Comparison of ENCODE assay signal across 27 mouse cellular contexts in genomic region chr7:24439891-24440290, GRCm38 (mm10). TPM values are rescaled to one million over a fixed set of nuclear protein-coding genes. Genes with fewer than 3 reads are reported as not detected.
A peak's percentile ranks its signal among the peaks of the same experiment; 100 is the strongest.
DNase-seq lines count a peak whose midpoint lies in the region; ATAC-seq lines count a peak whose summit lies in the region.
"Had no signal": no experiment of that assay in that cellular context is flagged by ENCODE, and none has a peak within 500 bp of the region (broad histone marks: within the 10 kb centered on the region; RNA-seq: fewer than 3 reads in every experiment).

No protein-coding gene starts in this region.

- no peak overlapping the region for H3K4me2 ChIP-seq in midbrain, embryonic 11.5 days
- no peak overlapping the region for H3K4me2 ChIP-seq in midbrain, embryonic 16.5 days (ENCODE audit: low read length)
- no peak overlapping the region for H3K4me2 ChIP-seq in forebrain, embryonic 15.5 days (replicated peaks)
- H3K4me2 ChIP-seq: embryonic facial prominence, embryonic 12.5 days; embryonic facial prominence, embryonic 15.5 days; heart, embryonic 13.5 days; hindbrain, embryonic 14.5 days had no signal

- DNase-seq in midbrain, embryonic 11.5 days (ENCODE audit: low spot score, missing footprints), result peak; percentile 59
- peak; percentile 46 for DNase-seq in CD4-positive helper T cell, adult 2 months (ENCODE audit: low read depth, low spot score)
- peak; percentile 40 for DNase-seq in brain, adult 2 months (ENCODE audit: low read depth, low spot score)
- DNase-seq in lung, postnatal 14 days, result no peak
- DNase-seq: adrenal gland, adult 8-10 months; adrenal gland, postnatal 25 days; cerebellum, adult 11 months; cerebellum, adult 2 months; cerebellum, adult 9-11 months; gastrocnemius, postnatal 10 days; gastrocnemius, postnatal 36 days; heart, adult 2 months; heart, postnatal 14 days; heart, postnatal 4 days had no signal

- no peak overlapping the region for H3K9ac ChIP-seq in midbrain, embryonic 11.5 days (ENCODE audit: low read length)
- H3K9ac ChIP-seq in midbrain, embryonic 16.5 days (ENCODE audit: low read depth, low read length), result no peak overlapping the region
- H3K9ac ChIP-seq in forebrain, embryonic 15.5 days (replicated peaks), result no peak overlapping the region
- H3K9ac ChIP-seq: embryonic facial prominence, embryonic 12.5 days; embryonic facial prominence, embryonic 15.5 days; heart, embryonic 13.5 days; hindbrain, embryonic 14.5 days had no signal

- H3K9me3 ChIP-seq in midbrain, embryonic 11.5 days (ENCODE audit: control insufficient read depth, low read length), result no peaks in the 10 kb centered on the region
- H3K9me3 ChIP-seq in midbrain, embryonic 16.5 days (replicated peaks; ENCODE audit: control insufficient read depth, low read length, poor library complexity, severe bottlenecking), result no peaks in the 10 kb centered on the region
- no peaks in the 10 kb centered on the region for H3K9me3 ChIP-seq in forebrain, embryonic 15.5 days
- H3K9me3 ChIP-seq: embryonic facial prominence, embryonic 12.5 days; embryonic facial prominence, embryonic 15.5 days; G1E; heart, embryonic 10.5 days; heart, embryonic 13.5 days had no signal

- no peak overlapping the region for H3K27ac ChIP-seq in midbrain, embryonic 11.5 days (ENCODE audit: low read depth, low read length)
- H3K27ac ChIP-seq in midbrain, embryonic 16.5 days (ENCODE audit: low read length), result no peak overlapping the region
- no peak overlapping the region for H3K27ac ChIP-seq in forebrain, embryonic 15.5 days (replicated peaks)
- H3K27ac ChIP-seq: embryonic facial prominence, embryonic 12.5 days; embryonic facial prominence, embryonic 15.5 days; heart, adult 2 months; heart, embryonic 10.5 days; heart, embryonic 13.5 days; hindbrain, embryonic 14.5 days; hindbrain, postnatal 0 days had no signal

- H3K4me1 ChIP-seq in midbrain, embryonic 11.5 days (ENCODE audit: control insufficient read depth, insufficient read depth, low read length), result no peaks in the 10 kb centered on the region
- no peaks in the 10 kb centered on the region for H3K4me1 ChIP-seq in midbrain, embryonic 16.5 days (ENCODE audit: control insufficient read depth, insufficient read depth, low read length)
- no peaks in the 10 kb centered on the region for H3K4me1 ChIP-seq in forebrain, embryonic 15.5 days
- H3K4me1 ChIP-seq: embryonic facial prominence, embryonic 12.5 days had no signal

- no peaks in the 10 kb centered on the region for H3K36me3 ChIP-seq in midbrain, embryonic 11.5 days (ENCODE audit: control insufficient read depth, insufficient read depth, low read length)
- no peaks in the 10 kb centered on the region for H3K36me3 ChIP-seq in midbrain, embryonic 16.5 days (ENCODE audit: control insufficient read depth, insufficient read depth, low read length)
- no peaks in the 10 kb centered on the region for H3K36me3 ChIP-seq in forebrain, embryonic 15.5 days
- H3K36me3 ChIP-seq: embryonic facial prominence, embryonic 12.5 days; embryonic facial prominence, embryonic 15.5 days; G1E; heart, embryonic 10.5 days; heart, embryonic 13.5 days had no signal

- WGBS in midbrain, embryonic 11.5 days, result 79% methylated on average over 7 of the region's 7 CpGs
- 74% methylated on average over 7 of the region's 7 CpGs for WGBS in midbrain, embryonic 16.5 days
- WGBS in forebrain, embryonic 15.5 days, result 79% methylated on average over 7 of the region's 7 CpGs

- H3K4me3 ChIP-seq in midbrain, embryonic 11.5 days (ENCODE audit: low read depth, low read length), result no peak overlapping the region
- H3K4me3 ChIP-seq in midbrain, embryonic 16.5 days (ENCODE audit: low read depth, low read length), result no peak overlapping the region
- no peak overlapping the region for H3K4me3 ChIP-seq in forebrain, embryonic 15.5 days
- H3K4me3 ChIP-seq: embryonic facial prominence, embryonic 12.5 days; embryonic facial prominence, embryonic 15.5 days; heart, adult 2 months; heart, embryonic 10.5 days; heart, embryonic 13.5 days had no signal

- no peaks in the 10 kb centered on the region for H3K27me3 ChIP-seq in midbrain, embryonic 11.5 days (ENCODE audit: control insufficient read depth, insufficient read depth, low read length)
- H3K27me3 ChIP-seq in midbrain, embryonic 16.5 days (ENCODE audit: control insufficient read depth, insufficient read depth, low read depth, low read length), result no peaks in the 10 kb centered on the region
- H3K27me3 ChIP-seq in forebrain, embryonic 15.5 days, result no peaks in the 10 kb centered on the region
- H3K27me3 ChIP-seq: embryonic facial prominence, embryonic 12.5 days; embryonic facial prominence, embryonic 15.5 days; heart, embryonic 13.5 days had no signal

- ATAC-seq in midbrain, embryonic 11.5 days (ENCODE audit: low FRiP score), result no peak
- ATAC-seq in midbrain, embryonic 16.5 days, result no peak
- ATAC-seq in forebrain, embryonic 15.5 days (replicated peaks), result no peak
- ATAC-seq: forebrain, embryonic 14.5 days; hindbrain, postnatal 0 days had no signal

RNA-seq across cellular contexts. Expression of gene Irgc1, which starts 12.2 kb away (rescaled TPM):
- polyA plus RNA-seq in midbrain, embryonic 11.5 days (2014; fragmentation: Nextera tagmentation; extraction: Ambion mirVana), result not detected in 2 replicates
- not detected in 2 replicates for polyA plus RNA-seq in midbrain, embryonic 16.5 days (2015; fragmentation: Nextera tagmentation; extraction: Ambion mirVana)
- polyA plus RNA-seq in forebrain, embryonic 15.5 days (2015; fragmentation: Nextera tagmentation; extraction: Ambion mirVana), result not detected in 2 replicates
- polyA plus RNA-seq: cerebellum, adult 2 months; embryonic facial prominence, embryonic 12.5 days; embryonic facial prominence, embryonic 15.5 days; forebrain, embryonic 11.5 days; forebrain, embryonic 14.5 days; heart, embryonic 10.5 days; heart, embryonic 13.5 days; hindbrain, embryonic 11.5 days; hindbrain, embryonic 14.5 days; hindbrain, postnatal 0 days; intestine, embryonic 14.5 days had no signal

RNA-seq across cellular contexts. Expression of gene Plaur, which starts 22.4 kb away (rescaled TPM):
- 0.86 and 1.4 TPM in 2 replicates for polyA plus RNA-seq in midbrain, embryonic 11.5 days (2014; fragmentation: Nextera tagmentation; extraction: Ambion mirVana)
- 1.6 and 1.8 TPM in 2 replicates for polyA plus RNA-seq in midbrain, embryonic 16.5 days (2015; fragmentation: Nextera tagmentation; extraction: Ambion mirVana)
- 1.3 and 1.6 TPM in 2 replicates for polyA plus RNA-seq in forebrain, embryonic 15.5 days (2015; fragmentation: Nextera tagmentation; extraction: Ambion mirVana)

RNA-seq across cellular contexts. Expression of gene Smg9, which starts 40.5 kb away (rescaled TPM):
- 18.7 and 20.9 TPM in 2 replicates for polyA plus RNA-seq in midbrain, embryonic 11.5 days (2014; fragmentation: Nextera tagmentation; extraction: Ambion mirVana)
- 38.3 and 39.4 TPM in 2 replicates for polyA plus RNA-seq in midbrain, embryonic 16.5 days (2015; fragmentation: Nextera tagmentation; extraction: Ambion mirVana)
- 33.4 and 36.6 TPM in 2 replicates for polyA plus RNA-seq in forebrain, embryonic 15.5 days (2015; fragmentation: Nextera tagmentation; extraction: Ambion mirVana)

RNA-seq across cellular contexts. Expression of gene Cadm4, which starts 41.9 kb away (rescaled TPM):
- polyA plus RNA-seq in midbrain, embryonic 11.5 days (2014; fragmentation: Nextera tagmentation; extraction: Ambion mirVana), result 6.6 and 6.7 TPM in 2 replicates
- polyA plus RNA-seq in midbrain, embryonic 16.5 days (2015; fragmentation: Nextera tagmentation; extraction: Ambion mirVana), result 63.2 and 75.3 TPM in 2 replicates
- polyA plus RNA-seq in forebrain, embryonic 15.5 days (2015; fragmentation: Nextera tagmentation; extraction: Ambion mirVana), result 70.1 and 76.4 TPM in 2 replicates
